Mouse (Mus musculus) lung, postnatal 10 days (tissue): Measurements from ENCODE around the gene Trmt13.

Experiments
- DNase-seq: peaks from one replicate; pipeline ENCODE4 v3.0.0; 2021

Gene Trmt13

DNA sequence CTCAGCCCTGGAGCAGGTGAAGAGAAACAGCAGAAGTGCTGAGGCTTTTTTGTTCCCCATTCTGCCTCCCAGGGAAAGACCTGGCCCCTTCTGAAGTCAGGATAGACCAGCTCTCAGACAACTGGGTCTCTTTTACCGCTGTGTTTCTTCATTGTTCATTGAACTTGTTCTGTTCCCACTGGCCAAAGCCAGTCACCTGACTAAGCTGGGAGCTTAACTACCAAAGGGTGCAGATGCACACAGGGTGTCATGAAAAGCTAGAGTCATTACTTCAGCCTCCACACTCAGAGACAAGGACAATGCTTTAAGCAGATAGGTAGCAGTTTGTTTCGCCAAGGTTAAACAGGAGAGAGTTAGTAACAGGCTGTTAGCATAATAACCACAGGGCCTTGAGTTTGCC, 72.3 kb downstream of the Trmt13 start:
- DNase-seq, result no peak

DNA sequence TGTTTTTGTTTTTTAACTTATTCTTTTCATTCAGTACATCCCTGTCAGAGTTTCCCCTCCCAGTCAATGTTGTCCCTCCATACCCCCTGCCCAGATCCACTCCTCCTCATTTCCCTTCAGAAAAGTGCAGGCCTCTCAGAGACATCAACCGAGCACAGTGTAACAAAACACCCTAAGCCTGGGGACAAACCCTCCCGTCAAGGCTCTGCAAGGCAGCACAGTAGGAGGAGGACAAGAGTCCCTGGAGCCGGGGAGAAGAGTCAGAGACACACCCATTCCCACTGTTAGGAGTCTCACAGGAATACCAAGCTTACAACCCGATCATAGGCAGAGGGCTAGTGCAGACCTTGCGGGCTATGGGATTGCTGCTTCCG, 77.2 kb downstream of the Trmt13 start:
- no peak for DNase-seq

DNA sequence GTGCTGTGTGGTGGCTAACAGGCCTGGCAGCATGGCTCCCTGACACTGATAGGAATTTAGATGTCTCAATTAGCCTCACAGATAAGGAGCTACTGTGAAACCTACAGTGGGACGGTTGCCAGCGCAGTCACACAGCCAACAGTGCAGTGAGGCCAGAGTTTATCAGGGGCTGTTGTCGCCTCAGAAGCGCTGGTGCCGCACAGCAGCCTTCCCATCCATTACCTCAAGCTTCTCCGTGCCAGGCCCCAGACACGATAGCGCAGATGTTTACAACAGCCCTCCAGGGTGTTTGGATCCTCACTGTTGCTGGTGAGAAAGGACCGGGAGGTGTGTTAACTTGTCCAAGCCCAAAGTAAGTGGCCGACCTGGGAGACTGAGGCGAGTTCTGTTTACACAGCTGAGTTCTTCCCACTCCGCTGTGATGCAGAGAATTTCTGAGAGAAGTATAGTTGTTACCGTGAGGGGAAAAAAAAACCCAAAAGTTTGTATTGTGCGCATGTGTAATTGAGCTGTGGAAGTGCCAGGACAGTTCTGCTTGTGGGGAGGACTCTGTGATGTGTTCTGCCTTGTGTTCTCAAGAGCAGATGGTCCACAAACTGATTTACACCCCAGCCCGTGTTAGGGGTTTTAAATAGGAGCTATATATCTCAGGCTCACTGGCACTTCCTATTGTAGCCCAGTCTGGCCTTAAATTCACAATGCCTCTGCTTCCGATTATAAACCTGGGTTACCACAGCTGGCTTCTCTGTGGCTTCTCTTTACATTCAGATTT, 77.8 kb downstream of the Trmt13 start:
- no peak for DNase-seq
